Mouse (Mus musculus) cortical plate, adult 2 months (tissue): ENCODE data around the gene Ldlrad1.

Source experiments
- CTCF ChIP-seq: fragments of 200-500 bp; IDR thresholded peaks from 2 replicates; pipeline ENCODE4 v1.5.1; 2011; ENCODE audit warnings: mild to moderate bottlenecking, control low read depth, low read length; ENCODE audit not compliant: insufficient read depth; ENCODE audit errors: extremely low read depth
- POLR2A ChIP-seq: fragments of 200-500 bp; IDR thresholded peaks from 2 replicates; pipeline ENCODE4 v1.6.1; 2011; ENCODE audit warnings: mild to moderate bottlenecking, low read length, control low read depth; ENCODE audit not compliant: insufficient read depth; ENCODE audit errors: extremely low read depth

GRCm38 (mm10) chr4:107179561-107179960, 29.4 kb upstream of the Ldlrad1 start:
- TF ChIP-seq CTCF (no peak), POLR2A (no peak)
